Mouse (Mus musculus) lung, embryonic 14.5 days (tissue): ENCODE results near the gene Hoxa5. TPM values are rescaled to one million over a fixed set of nuclear protein-coding genes. Genes with fewer than 3 reads are reported as not detected.

Experiments used
- ATAC-seq: fragments of 200-750 bp; cut with Nextera tagmentation; 2 replicates; pipeline ENCODE4 v1.8.0; 2017; ENCODE audit warnings: mild to moderate bottlenecking, moderate TSS enrichment, moderate library complexity; ENCODE audit not compliant: insufficient read depth
- DNase-seq: peaks from one replicate; pipeline ENCODE4 v3.0.0-alpha.2; 2015
- H3K27ac ChIP-seq: fragments of 300-500 bp; sonication (generic); 2 replicates; pipeline ENCODE4 v1.5.1; 2014; ENCODE audit warnings: low read depth, mild to moderate bottlenecking, moderate library complexity
- H3K27me3 ChIP-seq: fragments of 300-500 bp; sonication (generic); 2 replicates; pipeline ENCODE4 v1.6.1; 2014; ENCODE audit warnings: low read length, control low read depth; ENCODE audit not compliant: insufficient read depth
- H3K36me3 ChIP-seq: fragments of 300-500 bp; sonication (generic); 2 replicates; pipeline ENCODE4 v1.6.1; 2014; ENCODE audit warnings: control low read depth; ENCODE audit not compliant: insufficient read depth
- H3K4me1 ChIP-seq: fragments of 300-500 bp; sonication (generic); 2 replicates; pipeline ENCODE4 v1.6.1; 2014; ENCODE audit warnings: antibody characterized with exemption, control low read depth; ENCODE audit not compliant: insufficient read depth
- H3K4me2 ChIP-seq: fragments of 300-500 bp; sonication (generic); 2 replicates; pipeline ENCODE4 v1.6.1; 2014; ENCODE audit warnings: mild to moderate bottlenecking
- H3K4me3 ChIP-seq: fragments of 300-500 bp; sonication (generic); 2 replicates; pipeline ENCODE4 v1.5.1; 2014; ENCODE audit warnings: low read depth, low read length
- H3K9ac ChIP-seq: fragments of 300-500 bp; sonication (generic); 2 replicates; pipeline ENCODE4 v1.6.1; 2014
- H3K9me3 ChIP-seq: fragments of 300-500 bp; sonication (generic); 2 replicates; pipeline ENCODE4 v1.6.1; 2016; ENCODE audit warnings: low read depth, low read length, control low read depth
- CTCF ChIP-seq: IDR thresholded peaks from 2 replicates; pipeline ENCODE4 v1.5.1; 2016; ENCODE audit warnings: antibody characterized with exemption, low read depth
- whole genome bisulfite sequencing: fragments of 180-500 bp; shearing (Covaris S2); extraction: QIAGEN DNeasy Blood & Tissue Kit; methylation state at CpG from one replicate; pipeline ENCODE4 v1.1.7; 2014; 5-methylcytosine and 5-hydroxymethylcytosine counted together
- polyA plus RNA-seq: library from polyadenylated mRNA; unstranded; fragments of >200 nt; fragmentation: Nextera tagmentation; extraction: Ambion mirVana; gene quantifications from 2 replicates; pipeline ENCODE4 v1.2.1, GENCODE M21; 2014

Hoxa5 gene
- polyA plus RNA-seq, 1 experiment from 2014 or later = 58.5 TPM

- WGBS = 0% methylated on average over 4 of the region's 4 CpGs
- Histone ChIP-seq H3K27ac (peak overlapping the region; percentile 98), H3K9me3 (no peaks in the 10 kb centered on the region), H3K9ac (peak overlapping the region; percentile 98), H3K36me3 (no peaks in the 10 kb centered on the region; the same call in 1 of the 2 replicates), H3K4me3 (peak overlapping the region; percentile 63), H3K4me2 (peak overlapping the region; percentile 79), H3K4me1 (peaks cover 19% of the 10 kb centered on the region), H3K27me3 (peaks cover 30% of the 10 kb centered on the region)
- DNase-seq = no peak
- no peak for TF ChIP-seq CTCF
- no peak for ATAC-seq
Measured at GRCm38 (mm10) chr6:52178918-52179665, 25.3 kb downstream of the Hoxa5 start.

GRCm38 (mm10) chr6:52177806-52178205 is 26.6 kb downstream of the Hoxa5 start:
- Histone ChIP-seq H3K4me3 (peak overlapping the region; percentile 63), H3K27me3 (peaks cover 33% of the 10 kb centered on the region), H3K4me2 (peak overlapping the region; percentile 79), H3K27ac (peak overlapping the region; percentile 98), H3K9me3 (no peaks in the 10 kb centered on the region), H3K9ac (peak overlapping the region; percentile 98), H3K36me3 (no peaks in the 10 kb centered on the region; the same call in 1 of the 2 replicates), H3K4me1 (peaks cover 10% of the 10 kb centered on the region)
- DNase-seq (peak; percentile 53), ATAC-seq (no peak)
- TF ChIP-seq CTCF = no peak
- WGBS = 2% methylated on average over 9 of the region's 9 CpGs

- peak within 1 kb of the TSS; percentile 79 for H3K4me2 ChIP-seq
- no peaks in the 10 kb centered on the region for H3K9me3 ChIP-seq
- peaks cover 10% of the 10 kb centered on the region for H3K4me1 ChIP-seq
- DNase-seq (peak; percentile 90), ATAC-seq (no peak)
- H3K27ac ChIP-seq = peak within 1 kb of the TSS; percentile 98
- TF ChIP-seq CTCF = no peak
- H3K27me3 ChIP-seq = peaks cover 34% of the 10 kb centered on the region
- WGBS = under 1% methylated on average over 36 of the region's 36 CpGs
- H3K36me3 ChIP-seq = no peaks in the 10 kb centered on the region; the same call in 1 of the 2 replicates
- H3K4me3 ChIP-seq = peak within 1 kb of the TSS; percentile 63
- H3K9ac ChIP-seq = peak within 1 kb of the TSS; percentile 98
Measured at GRCm38 (mm10) chr6:52177061-52177735, 27.2 kb downstream of the Hoxa5 start, which contains the start of gene 5730596B20Rik. Gene 5730596B20Rik (plus strand): TSS chr6:52177498.

- WGBS = 0% methylated on average over 6 of the region's 6 CpGs
- H3K9ac ChIP-seq = peak overlapping the region; percentile 98
- DNase-seq (peak; percentile 59), ATAC-seq (no peak)
- H3K27ac ChIP-seq = peak overlapping the region; percentile 98
- H3K4me3 ChIP-seq = peak overlapping the region; percentile 63
- no peak for TF ChIP-seq CTCF
- peaks cover 29% of the 10 kb centered on the region for H3K27me3 ChIP-seq
- H3K4me1 ChIP-seq = peaks cover 6% of the 10 kb centered on the region
- peak overlapping the region; percentile 79 for H3K4me2 ChIP-seq
- no peaks in the 10 kb centered on the region for H3K36me3 ChIP-seq
- no peaks in the 10 kb centered on the region for H3K9me3 ChIP-seq
Measured at GRCm38 (mm10) chr6:52176391-52176790, 28.0 kb downstream of the Hoxa5 start.

- H3K27me3 ChIP-seq = peaks cover 31% of the 10 kb centered on the region
- H3K9me3 ChIP-seq = no peaks in the 10 kb centered on the region
- DNase-seq (peak; percentile 81), ATAC-seq (peak; percentile 47)
- H3K9ac ChIP-seq = peak overlapping the region; percentile 98
- peak overlapping the region; percentile 98 for H3K27ac ChIP-seq
- peak overlapping the region; percentile 63 for H3K4me3 ChIP-seq
- WGBS = under 1% methylated on average over 24 of the region's 35 CpGs
- H3K4me2 ChIP-seq = peak overlapping the region; percentile 79
- TF ChIP-seq CTCF = no peak
- 0 out of 2 replicates have a peak, but pooled peaks cover 2% of the 10 kb centered on the region for H3K36me3 ChIP-seq
- H3K4me1 ChIP-seq = peaks cover 3% of the 10 kb centered on the region
Measured at GRCm38 (mm10) chr6:52175864-52176263, 28.5 kb downstream of the Hoxa5 start.

- Histone ChIP-seq H3K9me3 (no peaks in the 10 kb centered on the region), H3K4me1 (peaks cover 8% of the 10 kb centered on the region), H3K4me2 (peak overlapping the region; percentile 79), H3K9ac (peak overlapping the region; percentile 98), H3K27me3 (peaks cover 38% of the 10 kb centered on the region), H3K36me3 (peaks cover 8% of the 10 kb centered on the region), H3K4me3 (peak overlapping the region; percentile 63), H3K27ac (peak overlapping the region; percentile 98)
- ATAC-seq = peak; percentile 62
- peak; percentile 91 for DNase-seq
- TF ChIP-seq CTCF = no peak
- WGBS = 2% methylated on average over 41 of the region's 41 CpGs
Measured at GRCm38 (mm10) chr6:52174968-52175751, 29.2 kb downstream of the Hoxa5 start.
